Mouse (Mus musculus): ENCODE data around the gene Gm2007.
"Not testable (repeated sequence)": the region's sequence is repeated elsewhere in the genome, so short reads cannot be mapped to it uniquely, and the experiment has no call there.

Gm2007 gene

DNA sequence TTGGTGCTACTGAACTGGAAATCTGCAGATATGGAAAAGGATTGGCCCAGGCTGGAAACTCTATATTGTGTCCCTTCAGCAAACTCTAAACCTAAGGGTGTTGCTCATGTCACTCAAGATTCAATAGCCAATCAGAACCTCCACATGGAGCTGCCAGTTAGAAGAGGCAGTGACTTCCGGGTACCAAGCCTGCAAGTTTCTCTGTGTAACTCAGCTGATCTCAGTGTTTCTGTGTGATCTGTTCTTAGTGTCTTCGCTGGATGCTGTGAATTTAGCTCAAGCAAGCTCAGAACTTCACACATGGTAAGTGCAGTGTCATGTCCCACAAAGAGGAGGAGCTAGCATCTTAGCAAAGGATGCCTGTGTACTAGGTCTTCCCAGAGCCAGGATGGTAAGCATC, at the start of gene Gm2007:
Gene Gm2007 (plus strand): TSS at position 301 of the 400 bp plus-strand sequence.
- not testable (repeated sequence) for DNase-seq

DNA sequence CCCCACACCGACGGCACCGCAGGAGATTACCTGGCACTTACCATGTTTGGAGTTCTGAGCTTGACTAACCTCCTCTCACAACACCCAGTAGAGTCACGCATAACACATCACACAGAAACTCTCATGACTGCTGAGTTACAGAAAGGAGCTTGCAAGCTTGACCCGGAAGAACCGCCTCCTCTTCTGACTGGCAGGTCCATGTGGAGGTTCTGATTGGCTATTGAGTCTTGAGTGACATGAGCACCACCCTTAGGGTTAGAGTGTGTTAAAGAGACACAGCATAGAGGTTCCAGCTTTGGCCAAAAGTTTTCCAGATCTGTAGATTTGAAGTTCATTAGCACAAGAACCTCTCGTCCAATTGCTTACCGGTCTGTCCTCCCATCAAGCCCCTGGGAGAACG, 37.8 kb upstream of the Gm2007 start, which contains the start of gene Zfp969:
Gene Zfp969 (minus strand): TSS at position 101 of the 400 bp plus-strand sequence.
- not testable (repeated sequence) for DNase-seq

DNA sequence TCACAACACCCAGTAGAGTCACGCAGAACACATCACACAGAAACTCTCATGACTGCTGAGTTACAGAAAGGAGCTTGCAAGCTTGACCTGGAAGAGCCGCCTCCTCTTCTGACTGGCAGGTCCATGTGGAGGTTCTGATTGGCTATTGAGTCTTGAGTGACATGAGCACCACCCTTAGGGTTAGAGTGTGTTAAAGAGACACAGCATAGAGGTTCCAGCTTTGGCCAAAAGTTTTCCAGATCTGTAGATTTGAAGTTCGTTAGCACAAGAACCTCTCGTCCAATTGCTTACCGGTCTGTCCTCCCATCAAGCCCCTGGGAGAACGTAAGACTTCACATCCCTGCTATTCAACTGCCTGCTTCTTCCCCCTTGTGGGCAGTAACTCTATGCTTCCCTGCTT, 59.7 kb downstream of the Gm2007 start, which contains the start of gene Gm14288:
Gene Gm14288 (minus strand): TSS at position 101 of the 400 bp plus-strand sequence.
- not testable (repeated sequence) for DNase-seq
